13 mouse cellular contexts compared by ENCODE assay signal in genomic region chr6:6864441-6865440, GRCm38 (mm10). TPM values are rescaled to one million over a fixed set of nuclear protein-coding genes. Genes with fewer than 3 reads are reported as not detected.
DNase-seq lines count a peak whose midpoint lies in the region; ATAC-seq and TF ChIP-seq lines count a peak whose summit lies in the region.
"Had no signal": no experiment of that assay in that cellular context is flagged by ENCODE, and none has a peak within 500 bp of the region (broad histone marks: within the 10 kb centered on the region; RNA-seq: fewer than 3 reads in every experiment).

No protein-coding gene starts in this region.

- no peak for TF ChIP-seq POLR2A in cortical plate, adult 2 months (IDR thresholded peaks at IDR 0.05; ENCODE audit: extremely low read depth, insufficient read depth, low read length)

- no peak for ATAC-seq in hindbrain, embryonic 12.5 days (ENCODE audit: low FRiP score)
- ATAC-seq in hindbrain, embryonic 16.5 days: no peak
- ATAC-seq in embryonic facial prominence, embryonic 15.5 days (ENCODE audit: insufficient number of reproducible peaks, low FRiP score, low TSS enrichment, low read depth): no peak
- ATAC-seq in megakaryocyte-erythroid progenitor cell, adult 5-6 weeks (replicated peaks; ENCODE audit: low FRiP score, low TSS enrichment, poor library complexity, severe bottlenecking): no peak

- peak; percentile 44 for DNase-seq in mesoderm, embryonic 11.5 days (ENCODE audit: low read depth, low spot score)
- no peak for DNase-seq in frontal cortex, postnatal 10 days (ENCODE audit: low spot score in 2 of 2)
- DNase-seq in right cerebral cortex, postnatal 14 days: no peak
- DNase-seq: lung, embryonic 14.5 days had no signal

- peak overlapping the region; percentile 41 for H3K4me3 ChIP-seq in hindbrain, embryonic 12.5 days
- H3K4me3 ChIP-seq in hindbrain, embryonic 16.5 days (ENCODE audit: low read length): no peak overlapping the region; the same call in 1 of the 2 replicates
- H3K4me3 ChIP-seq in cortical plate, adult 2 months (ENCODE audit: insufficient read depth, low read length): peak overlapping the region; percentile 63
- peak overlapping the region; percentile 47 for H3K4me3 ChIP-seq in embryonic facial prominence, embryonic 15.5 days (replicated peaks)
- H3K4me3 ChIP-seq: erythroblast, embryonic 14.5 days had no signal

- 1% methylated on average over 36 of the region's 36 CpGs for WGBS in hindbrain, embryonic 12.5 days
- 2% methylated on average over 36 of the region's 36 CpGs for WGBS in hindbrain, embryonic 16.5 days
- 14% methylated on average over 36 of the region's 36 CpGs for WGBS in embryonic facial prominence, embryonic 15.5 days

- H3K36me3 ChIP-seq in hindbrain, embryonic 12.5 days: no peaks in the 10 kb centered on the region
- no peaks in the 10 kb centered on the region for H3K36me3 ChIP-seq in hindbrain, embryonic 16.5 days (ENCODE audit: control insufficient read depth, insufficient read depth, low read length)
- no peaks in the 10 kb centered on the region for H3K36me3 ChIP-seq in embryonic facial prominence, embryonic 15.5 days
- H3K36me3 ChIP-seq: neural tube, embryonic 13.5 days had no signal

- TF ChIP-seq CTCF in cortical plate, adult 2 months (IDR thresholded peaks at IDR 0.05; ENCODE audit: extremely low read depth, insufficient read depth, low read length): no peak

- no peaks in the 10 kb centered on the region for H3K9me3 ChIP-seq in hindbrain, embryonic 12.5 days (replicated peaks)
- H3K9me3 ChIP-seq in hindbrain, embryonic 16.5 days (ENCODE audit: control insufficient read depth, low read length): no peaks in the 10 kb centered on the region
- no peaks in the 10 kb centered on the region for H3K9me3 ChIP-seq in embryonic facial prominence, embryonic 15.5 days (replicated peaks)
- H3K9me3 ChIP-seq: neural tube, embryonic 13.5 days had no signal

- peak overlapping the region; percentile 72; the same call in 1 of the 2 replicates for H3K4me2 ChIP-seq in hindbrain, embryonic 12.5 days (replicated peaks)
- no peak overlapping the region for H3K4me2 ChIP-seq in hindbrain, embryonic 16.5 days (ENCODE audit: low read length)
- H3K4me2 ChIP-seq in embryonic facial prominence, embryonic 15.5 days (replicated peaks): peak overlapping the region; percentile 70

- H3K4me1 ChIP-seq in hindbrain, embryonic 12.5 days: peaks cover 20% of the 10 kb centered on the region
- H3K4me1 ChIP-seq in hindbrain, embryonic 16.5 days (ENCODE audit: control insufficient read depth, insufficient read depth, low read depth, low read length): peaks cover 14% of the 10 kb centered on the region
- H3K4me1 ChIP-seq in cortical plate, adult 2 months (ENCODE audit: control insufficient read depth, insufficient read depth, low read length): no peaks in the 10 kb centered on the region
- peaks cover 32% of the 10 kb centered on the region for H3K4me1 ChIP-seq in embryonic facial prominence, embryonic 15.5 days

- H3K9ac ChIP-seq in hindbrain, embryonic 12.5 days: peak overlapping the region; percentile 2; the same call in 1 of the 2 replicates
- no peak overlapping the region for H3K9ac ChIP-seq in hindbrain, embryonic 16.5 days (ENCODE audit: low read depth, low read length)
- no peak overlapping the region for H3K9ac ChIP-seq in embryonic facial prominence, embryonic 15.5 days
- H3K9ac ChIP-seq: lung, embryonic 14.5 days had no signal

- H3K27ac ChIP-seq in hindbrain, embryonic 12.5 days: no peak overlapping the region
- H3K27ac ChIP-seq in hindbrain, embryonic 16.5 days (ENCODE audit: low read depth, low read length): no peak overlapping the region
- H3K27ac ChIP-seq in cortical plate, adult 2 months (ENCODE audit: insufficient read depth, low read length): peak overlapping the region; percentile 64
- peak overlapping the region; percentile 63; the same call in 1 of the 2 replicates for H3K27ac ChIP-seq in embryonic facial prominence, embryonic 15.5 days (replicated peaks)
- H3K27ac ChIP-seq: neural tube, embryonic 13.5 days had no signal

- H3K27me3 ChIP-seq in hindbrain, embryonic 12.5 days: peaks cover 92% of the 10 kb centered on the region
- H3K27me3 ChIP-seq in hindbrain, embryonic 16.5 days (replicated peaks; ENCODE audit: control insufficient read depth, insufficient read depth, low read length): peaks cover 56% of the 10 kb centered on the region
- peaks cover 83% of the 10 kb centered on the region for H3K27me3 ChIP-seq in embryonic facial prominence, embryonic 15.5 days

RNA-seq across cellular contexts. Expression of gene Dlx6, which starts 1.6 kb away (rescaled TPM):
- polyA plus RNA-seq in hindbrain, embryonic 12.5 days (2016; fragmentation: Nextera tagmentation; extraction: Ambion mirVana): 1.0 and 2.6 TPM in 2 replicates
- 0.45 TPM in 1 of 2 replicates, not detected in the other for polyA plus RNA-seq in hindbrain, embryonic 16.5 days (2015; fragmentation: Nextera tagmentation; extraction: Ambion mirVana)
- 7.2 and 7.7 TPM in 2 replicates for polyA plus RNA-seq in cortical plate, adult 2 months (2012; rRNA removed)
- 2.7 and 3.2 TPM in 2 replicates for polyA plus RNA-seq in embryonic facial prominence, embryonic 15.5 days (2015; fragmentation: Nextera tagmentation; extraction: Ambion mirVana)
- not detected in 2 replicates for total RNA-seq in megakaryocyte-erythroid progenitor cell, adult 5-6 weeks (2014; fragmentation: Nextera tagmentation)
- not detected in 2 replicates for total RNA-seq in megakaryocyte-erythroid progenitor cell, adult 5-6 weeks (2017)
- polyA plus RNA-seq: erythroblast, embryonic 14.5 days; heart, embryonic 16.5 days; lung, embryonic 14.5 days; neural tube, embryonic 13.5 days; spleen, adult 2 months had no signal

RNA-seq across cellular contexts. Expression of gene Dlx5, which starts 17.1 kb away (rescaled TPM):
- 10.7 and 19.2 TPM in 2 replicates for polyA plus RNA-seq in hindbrain, embryonic 12.5 days (2016; fragmentation: Nextera tagmentation; extraction: Ambion mirVana)
- 3.7 TPM in 1 of 2 replicates, not detected in the other for polyA plus RNA-seq in hindbrain, embryonic 16.5 days (2015; fragmentation: Nextera tagmentation; extraction: Ambion mirVana)
- 2.4 and 2.7 TPM in 2 replicates for polyA plus RNA-seq in cortical plate, adult 2 months (2012; rRNA removed)
- polyA plus RNA-seq in embryonic facial prominence, embryonic 15.5 days (2015; fragmentation: Nextera tagmentation; extraction: Ambion mirVana): 46.9 and 56.0 TPM in 2 replicates
- total RNA-seq in megakaryocyte-erythroid progenitor cell, adult 5-6 weeks (2014; fragmentation: Nextera tagmentation): not detected in 2 replicates
- total RNA-seq in megakaryocyte-erythroid progenitor cell, adult 5-6 weeks (2017): not detected in 2 replicates
- polyA plus RNA-seq: erythroblast, embryonic 14.5 days; spleen, adult 2 months had no signal

Comparison
In these comparisons a context has a peak if more than half of its experiments do, and no peak if none do; other contexts are left out.
1. H3K27ac ChIP-seq: peak in cortical plate, adult 2 months (single experiment) and embryonic facial prominence, embryonic 15.5 days (single experiment); none in hindbrain, embryonic 12.5 days (single experiment) and hindbrain, embryonic 16.5 days (single experiment).